Mouse (Mus musculus) olfactory bulb, adult 2 months (tissue): ENCODE measurements around the gene Sptbn4. TPM values are rescaled to one million over a fixed set of nuclear protein-coding genes. Genes with fewer than 3 reads are reported as not detected.
A peak's percentile ranks its signal among the peaks of the same experiment; 100 is the strongest.
"Not testable (repeated sequence)": the region's sequence is repeated elsewhere in the genome, so short reads cannot be mapped to it uniquely, and the experiment has no call there.

Experiments
- H3K27ac ChIP-seq: fragments of 200-500 bp; 2 replicates; pipeline ENCODE4 v1.5.1; 2012; ENCODE audit warnings: low read depth, low read length; ENCODE audit not compliant: insufficient read depth
- H3K4me1 ChIP-seq: fragments of 200-500 bp; 2 replicates; pipeline ENCODE4 v1.6.1; 2012; ENCODE audit warnings: low read length; ENCODE audit not compliant: control insufficient read depth, insufficient read depth
- H3K4me3 ChIP-seq: fragments of 200-500 bp; 2 replicates; pipeline ENCODE4 v1.5.1; 2012; ENCODE audit warnings: mild to moderate bottlenecking, low read depth, low read length, moderate library complexity; ENCODE audit not compliant: insufficient read depth
- CTCF ChIP-seq: fragments of 200-500 bp; IDR thresholded peaks from 2 replicates; pipeline ENCODE4 v1.5.1; 2012; ENCODE audit warnings: low read depth, mild to moderate bottlenecking, low read length, moderate library complexity; ENCODE audit not compliant: insufficient read depth
- POLR2A ChIP-seq: fragments of 200-500 bp; IDR thresholded peaks from 2 replicates; pipeline ENCODE4 v1.6.1; 2012; ENCODE audit warnings: mild to moderate bottlenecking, low read depth, low read length, moderate library complexity; ENCODE audit not compliant: insufficient read depth
- WGBS: fragments of 180-500 bp; shearing (Covaris S2); methylation state at CpG from one replicate; pipeline ENCODE4 v1.1.7; 2018; 5-methylcytosine and 5-hydroxymethylcytosine counted together
- polyA plus RNA-seq: library from polyadenylated mRNA; stranded (reverse); fragments of >200 nt; gene quantifications from 2 replicates; pipeline ENCODE4 v1.2.4, GENCODE M21; 2012; ENCODE audit warnings: low replicate concordance; ENCODE audit not compliant: missing spikeins, insufficient read depth, insufficient read length

Sptbn4 gene
- not detected in 2 replicates for polyA plus RNA-seq

GRCm38 (mm10) chr7:27447419-27448286 lies at the start of gene Sptbn4, which contains the start of gene Blvrb:
Gene Sptbn4 (minus strand): TSS chr7:27447686.
Gene Blvrb (plus strand): TSS chr7:27447978.
- TF ChIP-seq CTCF (no peak; the same call in 1 of the 2 replicates), POLR2A (peak; percentile 44; the same call in 1 of the 2 replicates)
- peak within 1 kb of the TSS; percentile 75 for H3K4me3 ChIP-seq
- H3K4me1 ChIP-seq: peaks cover 3% of the 10 kb centered on the region; the same call in 1 of the 2 replicates
- H3K27ac ChIP-seq: peak within 1 kb of the TSS; percentile 47; the same call in 1 of the 2 replicates
- WGBS: 1% methylated on average over 54 of the region's 54 CpGs

- H3K27ac ChIP-seq, H3K4me1 ChIP-seq, H3K4me3 ChIP-seq: not testable (repeated sequence)
- 88% methylated on average over 9 of the region's 9 CpGs for WGBS
Observed at GRCm38 (mm10) chr7:27494659-27495367, 47.3 kb upstream of the Sptbn4 start.

- TF ChIP-seq POLR2A (no peak), CTCF (no peak)
- Histone ChIP-seq H3K27ac (no peak overlapping the region), H3K4me1 (peaks cover 14% of the 10 kb centered on the region; the same call in 1 of the 2 replicates), H3K4me3 (no peak overlapping the region)
- WGBS: 90% methylated on average over 5 of the region's 5 CpGs
Observed at GRCm38 (mm10) chr7:27493450-27493849, 46.0 kb upstream of the Sptbn4 start.

GRCm38 (mm10) chr7:27493022-27493421 lies 45.5 kb upstream of the Sptbn4 start:
- Histone ChIP-seq H3K4me1 (peaks cover 14% of the 10 kb centered on the region; the same call in 1 of the 2 replicates), H3K4me3 (no peak overlapping the region), H3K27ac (no peak overlapping the region)
- WGBS: 72% methylated on average over 3 of the region's 3 CpGs
- TF ChIP-seq CTCF (no peak), POLR2A (no peak)

GRCm38 (mm10) chr7:27491856-27492255 lies 44.4 kb upstream of the Sptbn4 start:
- Histone ChIP-seq H3K4me1 (peaks cover 18% of the 10 kb centered on the region; the same call in 1 of the 2 replicates), H3K27ac (no peak overlapping the region), H3K4me3 (no peak overlapping the region)
- WGBS: 86% methylated on average over 7 of the region's 7 CpGs
- no peak for TF ChIP-seq POLR2A
- no peak for TF ChIP-seq CTCF

- H3K27ac ChIP-seq: peak overlapping the region; percentile 9; the same call in 1 of the 2 replicates
- peaks cover 18% of the 10 kb centered on the region; the same call in 1 of the 2 replicates for H3K4me1 ChIP-seq
- H3K4me3 ChIP-seq: peak overlapping the region; percentile 51
- TF ChIP-seq POLR2A (no peak), CTCF (peak; percentile 88)
- 3% methylated on average over 31 of the region's 33 CpGs for WGBS
Observed at GRCm38 (mm10) chr7:27490543-27491329, 43.2 kb upstream of the Sptbn4 start.

GRCm38 (mm10) chr7:27490227-27490542 lies 42.7 kb upstream of the Sptbn4 start:
- H3K4me3 ChIP-seq: peak overlapping the region; percentile 51

GRCm38 (mm10) chr7:27489270-27489869 lies 41.9 kb upstream of the Sptbn4 start:
- no peak for TF ChIP-seq POLR2A
- TF ChIP-seq CTCF: no peak
- Histone ChIP-seq H3K4me3 (no peak overlapping the region), H3K27ac (no peak overlapping the region), H3K4me1 (peaks cover 18% of the 10 kb centered on the region; the same call in 1 of the 2 replicates)
- WGBS: 89% methylated on average over 25 of the region's 25 CpGs

More at GRCm38 (mm10) chr7:27490227-27490542, 42.7 kb upstream of the Sptbn4 start:
- TF ChIP-seq POLR2A (no peak), CTCF (no peak)
- WGBS: 28% methylated on average over 4 of the region's 4 CpGs
- no peak overlapping the region; the same call in 1 of the 2 replicates for H3K27ac ChIP-seq
- peaks cover 18% of the 10 kb centered on the region; the same call in 1 of the 2 replicates for H3K4me1 ChIP-seq
